Mouse (Mus musculus) liver, embryonic 14.5 days (tissue): ENCODE results near the gene Rab8a. TPM values are rescaled to one million over a fixed set of nuclear protein-coding genes. Genes with fewer than 3 reads are reported as not detected.

Source experiments
- ATAC-seq: fragments of 200-750 bp; cut with Nextera tagmentation; 2 replicates; pipeline ENCODE4 v1.8.0; 2017; ENCODE audit warnings: moderate number of reproducible peaks, mild to moderate bottlenecking, moderate library complexity; ENCODE audit not compliant: insufficient read depth
- DNase-seq, 3 experiments: peaks; one replicate each; pipeline ENCODE4 v3.0.0-alpha.2; 2012 to 2013; ENCODE audit warnings: low read depth in 3 of 3, low spot score in 3 of 3
- H3K27ac ChIP-seq: fragments of 300-500 bp; sonication (generic); 2 replicates; pipeline ENCODE4 v1.5.1; 2014; ENCODE audit warnings: moderate library complexity, mild to moderate bottlenecking, control low read depth, inconsistent platforms
- H3K27me3 ChIP-seq: fragments of 300-500 bp; sonication (generic); 2 replicates; pipeline ENCODE4 v1.6.1; 2014; ENCODE audit warnings: mild to moderate bottlenecking, low read length, moderate library complexity; ENCODE audit not compliant: control insufficient read depth, insufficient read depth
- H3K36me3 ChIP-seq: fragments of 300-500 bp; sonication (generic); replicated peaks from 2 replicates; pipeline ENCODE4 v1.6.1; 2014; ENCODE audit warnings: low read depth; ENCODE audit not compliant: control insufficient read depth, insufficient read depth
- H3K4me1 ChIP-seq, 2 experiments: fragments of 200-500 bp in 1 of 2; fragments of 300-500 bp in 1 of 2; sonication (generic) in 1 of 2; replicated peaks; 2 replicates each; pipeline ENCODE4 v1.6.1; 2012 to 2014; ENCODE audit warnings: antibody characterized with exemption in 1 of 2, inconsistent platforms in 1 of 2, low read length in 1 of 2; ENCODE audit not compliant: control insufficient read depth in 2 of 2, insufficient read depth in 2 of 2
- H3K4me2 ChIP-seq: fragments of 300-500 bp; sonication (generic); 2 replicates; pipeline ENCODE4 v1.6.1; 2014; ENCODE audit warnings: low read depth, mild to moderate bottlenecking, control low read depth, moderate library complexity
- H3K4me3 ChIP-seq, 2 experiments: fragments of 200-500 bp in 1 of 2; fragments of 300-500 bp in 1 of 2; sonication (generic) in 1 of 2; 2 replicates each; pipeline ENCODE4 v1.5.1; 2012 to 2014; ENCODE audit warnings: low read depth in 2 of 2, low read length in 2 of 2, mild to moderate bottlenecking in 2 of 2, control low read depth in 1 of 2, inconsistent platforms in 1 of 2, moderate library complexity in 1 of 2; ENCODE audit not compliant: insufficient read depth in 1 of 2
- H3K9ac ChIP-seq: fragments of 300-500 bp; sonication (generic); replicated peaks from 2 replicates; pipeline ENCODE4 v1.6.1; 2014; ENCODE audit warnings: mild to moderate bottlenecking, control low read depth, moderate library complexity
- H3K9me3 ChIP-seq: fragments of 300-500 bp; sonication (generic); 2 replicates; pipeline ENCODE4 v1.6.1; 2016; ENCODE audit warnings: low read length, mixed read lengths; ENCODE audit not compliant: control insufficient read depth
- CTCF ChIP-seq: IDR thresholded peaks from 2 replicates; pipeline ENCODE4 v1.5.1; 2016; ENCODE audit warnings: antibody characterized with exemption, low read depth, control low read depth
- EP300 ChIP-seq: IDR thresholded peaks from 2 replicates; pipeline ENCODE4 v1.6.1; 2016; ENCODE audit warnings: antibody characterized with exemption, low read depth
- WGBS: fragments of 180-500 bp; shearing (Covaris S2); extraction: QIAGEN DNeasy Blood & Tissue Kit; methylation state at CpG from one replicate; pipeline ENCODE4 v1.1.7; 2014; ENCODE audit not compliant: insufficient replicate concordance; 5-methylcytosine and 5-hydroxymethylcytosine counted together
- polyA plus RNA-seq, 2 experiments: library from polyadenylated mRNA; depleted of rRNA in 1 of 2; stranded (reverse) in 1 of 2; unstranded in 1 of 2; fragments of >200 nt; fragmentation: Nextera tagmentation in 1 of 2; extraction: Ambion mirVana in 1 of 2; gene quantifications; 2 replicates each; pipeline versions ENCODE4 v1.2.1 to v1.2.3; 2012 to 2014

Rab8a gene
- polyA plus RNA-seq, 2 experiments, result 50.7 to 59.7 TPM

GRCm38 (mm10) chr8:72132891-72133290 lies 28.1 kb upstream of the Rab8a start:
- Histone ChIP-seq H3K27me3 (peaks cover 24% of the 10 kb centered on the region), H3K4me2 (no peak overlapping the region), H3K4me3 (no peak overlapping the region), H3K4me1 (peaks cover 0 to 15% of the 10 kb centered on the region in 2 experiments; a peak in 3 of 4 replicates), H3K36me3 (no peaks in the 10 kb centered on the region), H3K9ac (no peak overlapping the region), H3K27ac (no peak overlapping the region), H3K9me3 (no peaks in the 10 kb centered on the region)
- ATAC-seq, result no peak
- TF ChIP-seq CTCF, result no peak
- TF ChIP-seq EP300, result no peak
- 41% methylated on average over 1 of the region's 1 CpGs for WGBS
- DNase-seq, result no peak

DNA sequence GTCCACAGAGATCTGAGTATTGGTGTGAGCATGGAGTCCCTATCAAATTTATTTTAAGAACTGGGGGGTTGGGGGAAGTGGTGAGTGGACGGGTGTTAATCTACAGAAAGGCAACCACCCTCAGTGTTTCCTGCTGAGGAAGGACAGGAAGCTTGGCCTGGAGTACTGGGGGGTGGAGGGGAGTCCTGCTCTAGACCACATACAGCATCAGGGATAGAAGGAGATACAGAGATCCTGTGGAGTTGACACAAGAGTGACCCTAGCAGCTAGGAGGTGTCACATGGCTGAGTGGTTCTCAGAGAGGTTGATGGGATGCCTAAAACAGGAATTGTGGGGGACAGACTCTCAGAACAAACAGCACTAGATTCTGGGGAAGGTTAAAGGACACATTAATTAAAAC lies 27.5 kb upstream of the Rab8a start:
- Histone ChIP-seq H3K9ac (no peak overlapping the region), H3K9me3 (no peaks in the 10 kb centered on the region), H3K27me3 (peaks cover 24% of the 10 kb centered on the region), H3K4me1 (peaks cover 0 to 15% of the 10 kb centered on the region in 2 experiments; a peak in 3 of 4 replicates), H3K36me3 (no peaks in the 10 kb centered on the region), H3K27ac (no peak overlapping the region), H3K4me2 (no peak overlapping the region), H3K4me3 (no peak overlapping the region)
- peak; percentile 27; the same call in 1 of the 2 replicates for ATAC-seq
- TF ChIP-seq EP300 (no peak), CTCF (no peak)
- no peak for DNase-seq
- 21% methylated on average over 1 of the region's 1 CpGs for WGBS

GRCm38 (mm10) chr8:72134756-72135445 lies 26.1 kb upstream of the Rab8a start, which contains the start of gene Tpm4:
Gene Tpm4, plus strand, starts transcription at chr8:72134975.
- H3K36me3 ChIP-seq, result no peaks in the 10 kb centered on the region
- H3K27ac ChIP-seq, result peak within 1 kb of the TSS; percentile 39; the same call in 1 of the 2 replicates
- peaks cover 24% of the 10 kb centered on the region for H3K27me3 ChIP-seq
- no peak for DNase-seq
- H3K9ac ChIP-seq, result peak within 1 kb of the TSS; percentile 68
- peak within 1 kb of the TSS; percentile 73 for H3K4me2 ChIP-seq
- peaks cover 0 to 15% of the 10 kb centered on the region in 2 experiments; a peak in 3 of 4 replicates for H3K4me1 ChIP-seq
- H3K4me3 ChIP-seq, result peak within 1 kb of the TSS; percentile 59 to 68
- TF ChIP-seq EP300 (no peak), CTCF (no peak)
- no peaks in the 10 kb centered on the region for H3K9me3 ChIP-seq
- WGBS, result 2% methylated on average over 46 of the region's 49 CpGs
- ATAC-seq, result peak; percentile 60

GRCm38 (mm10) chr8:72135446-72136301 lies 25.3 kb upstream of the Rab8a start:
- Histone ChIP-seq H3K4me3 (peak overlapping the region; percentile 59 to 68), H3K9me3 (no peaks in the 10 kb centered on the region), H3K27ac (peak overlapping the region; percentile 39), H3K4me1 (peaks cover 0 to 15% of the 10 kb centered on the region in 2 experiments; a peak in 3 of 4 replicates), H3K27me3 (peaks cover 24% of the 10 kb centered on the region), H3K4me2 (peak overlapping the region; percentile 73), H3K36me3 (no peaks in the 10 kb centered on the region), H3K9ac (peak overlapping the region; percentile 68)
- TF ChIP-seq EP300 (no peak), CTCF (peak; percentile 30; the same call in 1 of the 2 replicates)
- WGBS, result under 1% methylated on average over 62 of the region's 62 CpGs
- ATAC-seq (peak; percentile 43), DNase-seq (no peak)
